Mouse (Mus musculus): ENCODE results near the gene Lcmt1.

DNA sequence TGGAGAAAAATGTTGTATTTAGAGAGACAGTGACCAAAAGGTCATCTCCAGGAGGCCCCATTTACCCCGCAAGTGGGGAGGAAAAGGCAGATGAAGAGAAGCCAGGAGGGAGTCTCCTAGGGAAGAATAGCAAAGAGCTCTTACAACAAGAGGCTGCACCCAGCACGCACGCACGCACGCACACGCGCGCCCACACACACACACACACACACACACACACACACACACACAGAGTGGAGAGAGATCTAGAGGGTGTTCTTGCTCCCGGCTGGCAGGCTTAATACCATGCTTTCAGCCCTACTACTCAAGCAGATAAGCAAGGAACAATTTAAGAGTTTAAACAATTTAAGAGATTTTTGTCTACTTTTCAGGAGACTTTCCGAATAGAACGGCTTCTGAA lies 19.8 kb upstream of the Lcmt1 start:
- TF ChIP-seq GATA1 (IDR thresholded peaks at IDR 0.05; ENCODE audit: low read length) (no peak), TAL1 (IDR thresholded peaks at IDR 0.05; ENCODE audit: low read length) (no peak)

Data from erythroblast, embryonic 14.5 days (primary cell).